Mouse (Mus musculus): ENCODE results near the gene Mex3a.

DNA sequence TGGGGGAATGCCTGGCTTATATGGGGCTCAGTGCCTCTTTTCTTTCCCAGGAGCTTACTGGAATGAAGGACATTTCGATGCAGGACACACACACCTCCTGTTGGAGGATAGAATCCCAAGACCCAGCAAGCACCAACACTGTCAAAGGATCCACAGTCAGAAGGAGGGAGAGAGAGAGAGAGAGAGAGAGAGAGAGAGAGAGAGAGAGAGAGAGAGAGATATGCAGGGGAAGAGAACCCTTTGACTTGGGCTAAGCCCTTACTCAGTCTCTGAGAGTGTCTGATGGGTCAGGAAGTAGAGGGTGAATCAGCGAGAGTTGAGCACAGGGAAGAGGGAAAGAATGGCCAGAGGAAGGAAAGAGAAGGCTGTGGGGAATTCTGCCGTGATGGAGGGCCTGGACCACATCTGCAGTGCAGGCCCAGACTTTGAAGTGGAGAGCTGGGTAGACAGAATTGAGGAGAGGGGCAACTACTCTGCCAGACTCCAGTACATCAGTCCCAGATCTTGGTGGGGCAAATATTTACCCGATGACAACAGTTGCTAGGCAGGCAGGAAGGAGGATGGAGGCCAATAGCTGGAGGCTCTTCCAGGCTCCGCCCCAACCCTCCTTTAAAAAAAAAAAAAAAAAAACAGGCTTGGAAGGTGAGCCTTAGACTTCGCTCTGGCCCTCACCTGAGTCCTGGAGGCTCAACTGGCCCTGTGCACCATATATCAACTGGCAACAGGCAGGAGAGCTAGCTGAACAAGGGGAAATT, 19.9 kb upstream of the Mex3a start:
- TF ChIP-seq GATA1 (IDR thresholded peaks at IDR 0.05; ENCODE audit: low read length) (no peak), TAL1 (IDR thresholded peaks at IDR 0.05; ENCODE audit: low read length) (no peak)
